Mouse (Mus musculus) inflammation-experienced regulatory T-cells, adult 6 months (primary cell): ENCODE data around the gene Gm49425. TPM values are rescaled to one million over a fixed set of nuclear protein-coding genes. Genes with fewer than 3 reads are reported as not detected.
"Not testable (repeated sequence)": the region's sequence is repeated elsewhere in the genome, so short reads cannot be mapped to it uniquely, and the experiment has no call there.

Source experiments
- ATAC-seq: one replicate; pipeline ENCODE4 v1.8.0; 2017
- polyA plus RNA-seq, 3 experiments: library from polyadenylated mRNA; unstranded; fragments of 100-300 nt; shearing (Covaris generic); gene quantifications; one replicate each; pipeline ENCODE4 v1.2.1; 2017

Gm49425 gene
- polyA plus RNA-seq, result not detected

GRCm38 (mm10) chr15:101517161-101517560 is at the start of gene Gm49425:
Gene Gm49425 (minus strand): TSS chr15:101517261.
- ATAC-seq, result not testable (repeated sequence)

GRCm38 (mm10) chr15:101562850-101563249 is 45.8 kb upstream of the Gm49425 start, which contains the start of gene Krt90:
Gene Krt90 (minus strand): TSS chr15:101562950.
- no peak for ATAC-seq

DNA sequence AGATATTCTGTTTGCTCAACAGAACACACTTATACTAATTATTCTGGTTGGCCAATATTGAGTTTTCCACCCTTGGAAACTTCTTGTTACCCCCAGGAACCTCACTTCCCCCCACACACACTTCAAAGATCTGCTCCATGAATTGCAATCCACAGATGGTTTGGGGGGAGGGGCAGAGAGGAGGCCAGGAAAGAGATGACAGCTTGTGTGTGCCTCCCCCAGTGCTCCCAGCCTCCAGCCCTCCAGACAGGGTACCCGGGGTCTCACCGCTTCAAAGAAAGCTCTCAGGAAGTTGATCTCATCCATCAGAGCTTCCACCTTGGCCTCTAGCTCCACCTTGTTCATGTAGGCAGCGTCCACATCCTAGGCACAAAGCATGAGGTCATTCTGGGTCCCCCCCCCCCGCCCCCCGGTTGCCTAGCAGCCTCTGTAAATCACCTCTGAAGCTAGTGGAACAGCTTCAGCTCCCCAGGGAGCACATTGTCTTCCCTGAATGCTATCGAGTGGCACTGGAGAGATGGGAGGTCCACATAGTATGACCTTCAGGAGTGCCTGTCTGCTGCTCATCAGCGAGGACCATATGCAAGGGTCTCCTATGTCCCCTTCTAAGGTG is 41.1 kb upstream of the Gm49425 start:
- ATAC-seq, result no peak

- ATAC-seq, result no peak
These were observed 36.1 kb upstream of the Gm49425 start for GRCm38 (mm10) chr15:101553169-101553568.

DNA sequence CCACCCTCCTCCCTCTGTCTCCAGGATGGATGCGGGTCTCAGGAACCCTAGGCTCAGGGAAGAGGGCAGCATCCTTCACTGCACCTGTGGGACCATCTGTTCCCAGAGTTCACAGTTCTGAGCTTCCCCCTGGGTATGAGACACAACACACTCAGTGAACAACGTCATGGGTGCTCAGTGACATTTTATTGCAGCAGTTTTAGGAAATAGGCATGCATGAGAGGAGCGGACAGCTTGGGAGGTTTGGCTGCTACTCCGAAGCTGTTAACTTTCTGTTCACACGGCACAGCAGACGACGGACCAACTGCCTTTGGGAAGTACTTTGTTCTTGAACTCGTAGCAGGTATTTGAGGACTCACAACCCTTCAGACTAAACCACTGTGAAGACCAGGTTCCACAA is 35.1 kb upstream of the Gm49425 start:
- no peak for ATAC-seq

DNA sequence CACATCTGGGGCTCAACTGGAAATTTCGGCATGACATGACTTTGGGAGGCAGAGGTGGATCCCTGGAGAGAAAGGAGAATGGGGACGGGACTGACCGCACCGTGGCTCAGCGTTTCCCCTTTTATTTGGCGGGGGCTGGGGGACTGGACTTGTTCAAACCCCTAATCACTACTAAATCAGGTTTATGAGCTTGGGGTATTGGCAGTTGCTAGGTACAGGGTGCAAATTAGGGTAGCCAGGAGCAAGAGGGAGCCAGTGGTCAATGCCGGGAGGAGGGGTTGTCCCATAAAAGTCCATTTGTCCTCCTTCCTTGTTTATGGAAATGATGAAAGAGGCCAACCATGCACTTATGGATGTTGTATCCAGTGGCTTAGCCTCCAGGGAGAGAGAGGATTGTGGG is 33.5 kb upstream of the Gm49425 start, which contains the start of gene Krt82:
Gene Krt82, minus strand, starts transcription at position 101 of the 400 bp plus-strand sequence.
- no peak for ATAC-seq

GRCm38 (mm10) chr15:101544478-101544877 is 27.4 kb upstream of the Gm49425 start:
- no peak for ATAC-seq

- ATAC-seq, result no peak
These were observed 25.5 kb upstream of the Gm49425 start for GRCm38 (mm10) chr15:101542543-101542942.

DNA sequence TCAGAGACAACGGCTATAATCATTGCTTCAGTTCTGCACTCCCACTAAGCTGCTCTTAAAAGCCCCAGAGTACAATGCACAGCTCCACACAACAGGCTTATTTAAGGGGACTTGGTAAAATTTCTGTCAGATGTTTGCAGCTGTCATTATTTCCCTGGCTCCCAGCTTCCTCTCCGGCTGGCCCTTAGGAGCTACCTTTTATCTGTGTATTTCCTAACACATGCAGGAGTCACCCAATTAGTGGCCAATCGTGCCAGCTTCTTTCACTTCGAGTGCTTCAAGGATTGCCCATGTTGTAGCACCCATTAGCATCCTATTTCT is 21.5 kb upstream of the Gm49425 start:
- no peak for ATAC-seq

DNA sequence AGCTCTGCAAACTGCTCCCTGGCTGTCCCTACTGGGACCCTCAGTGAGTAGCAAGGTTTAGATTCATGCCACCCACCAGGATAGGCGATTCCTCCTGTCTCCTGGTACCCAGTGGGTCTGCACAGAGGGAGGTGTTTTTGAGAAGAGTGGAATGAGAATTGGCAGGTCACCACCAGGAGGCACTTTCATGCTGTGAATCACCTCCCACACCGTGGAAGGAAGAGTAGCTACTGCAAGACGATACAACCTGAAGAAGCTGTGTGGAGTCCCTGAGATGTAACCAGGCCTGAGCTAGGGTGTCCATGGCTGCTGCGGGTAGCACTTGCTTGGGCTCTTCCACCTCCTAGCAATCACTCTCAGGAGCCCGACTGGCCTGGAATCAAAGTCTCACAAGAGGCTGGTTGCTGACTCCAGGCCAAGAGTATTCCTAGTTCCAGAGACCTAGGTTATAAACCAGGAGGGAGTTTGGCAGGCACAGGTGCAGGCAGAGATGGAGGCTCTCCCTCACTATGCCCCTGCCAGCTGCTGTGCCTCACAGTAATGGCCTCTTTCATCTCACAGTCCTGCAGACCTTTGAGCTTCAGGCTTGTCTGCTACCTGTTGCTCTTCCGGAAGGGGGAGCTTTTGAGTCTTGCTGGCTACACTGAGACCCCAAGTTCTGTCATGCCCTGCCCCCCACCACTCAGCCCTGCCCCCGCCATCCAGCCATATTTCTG is 21.0 kb upstream of the Gm49425 start:
- ATAC-seq, result no peak

DNA sequence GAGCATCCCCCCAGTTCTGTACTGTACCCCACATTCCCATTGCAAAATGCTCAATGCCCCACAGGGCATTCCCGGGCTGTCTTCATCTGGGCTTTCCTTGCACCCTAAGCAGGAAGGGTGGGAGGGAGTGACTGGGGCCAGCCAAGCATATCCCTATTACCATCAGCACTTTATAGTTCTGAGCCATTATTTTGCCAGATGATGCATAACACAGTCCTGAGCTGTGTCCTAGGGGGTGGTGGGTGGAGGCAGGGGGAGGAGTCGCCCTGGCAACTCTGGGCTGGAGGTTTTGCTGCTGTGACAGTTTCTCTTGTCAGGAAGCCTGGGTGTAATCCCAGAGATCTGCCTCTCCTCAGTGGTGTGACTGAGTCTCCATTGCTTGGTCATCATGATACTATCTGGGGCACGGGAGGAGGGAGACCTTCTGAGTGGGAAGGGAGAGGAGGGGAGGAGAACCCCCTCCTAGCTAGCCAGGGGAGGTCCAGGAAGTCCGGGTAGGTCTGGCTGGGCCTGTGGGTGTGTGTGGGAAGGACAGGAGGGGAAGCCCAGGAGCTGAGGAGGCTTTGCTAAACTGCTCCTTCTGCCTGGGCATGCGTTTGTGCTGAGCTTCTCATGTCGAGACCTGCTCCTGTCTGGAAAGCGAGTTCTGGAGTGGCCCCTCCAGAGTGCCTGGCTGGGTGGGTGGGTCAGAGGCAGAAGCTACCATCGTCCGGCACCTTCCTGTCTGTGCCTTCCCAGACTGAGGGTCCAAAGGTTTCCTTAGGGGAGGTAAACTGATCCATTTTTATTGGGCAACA is 19.2 kb upstream of the Gm49425 start:
- no peak for ATAC-seq

DNA sequence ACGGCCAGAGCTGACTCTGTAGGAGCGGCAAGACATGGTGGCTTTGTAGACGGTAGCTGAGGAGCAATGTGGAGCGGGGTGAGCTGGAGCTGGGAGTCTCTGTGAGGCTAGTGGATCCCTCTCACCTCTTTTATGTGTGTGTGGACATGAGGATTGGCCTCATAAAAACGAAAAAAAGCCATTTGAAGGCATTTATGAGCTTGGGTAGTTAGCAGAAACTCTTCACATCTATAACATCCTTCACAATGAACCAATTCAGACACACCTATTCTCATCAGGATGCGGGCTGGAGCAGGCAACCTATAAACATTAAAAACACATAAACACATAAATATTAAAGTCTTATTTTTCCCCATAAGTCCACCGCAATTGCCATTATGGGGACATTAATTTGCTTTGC is 15.7 kb upstream of the Gm49425 start, which contains the start of gene Krt84:
Gene Krt84, minus strand, starts transcription at position 101 of the 400 bp plus-strand sequence.
- no peak for ATAC-seq

DNA sequence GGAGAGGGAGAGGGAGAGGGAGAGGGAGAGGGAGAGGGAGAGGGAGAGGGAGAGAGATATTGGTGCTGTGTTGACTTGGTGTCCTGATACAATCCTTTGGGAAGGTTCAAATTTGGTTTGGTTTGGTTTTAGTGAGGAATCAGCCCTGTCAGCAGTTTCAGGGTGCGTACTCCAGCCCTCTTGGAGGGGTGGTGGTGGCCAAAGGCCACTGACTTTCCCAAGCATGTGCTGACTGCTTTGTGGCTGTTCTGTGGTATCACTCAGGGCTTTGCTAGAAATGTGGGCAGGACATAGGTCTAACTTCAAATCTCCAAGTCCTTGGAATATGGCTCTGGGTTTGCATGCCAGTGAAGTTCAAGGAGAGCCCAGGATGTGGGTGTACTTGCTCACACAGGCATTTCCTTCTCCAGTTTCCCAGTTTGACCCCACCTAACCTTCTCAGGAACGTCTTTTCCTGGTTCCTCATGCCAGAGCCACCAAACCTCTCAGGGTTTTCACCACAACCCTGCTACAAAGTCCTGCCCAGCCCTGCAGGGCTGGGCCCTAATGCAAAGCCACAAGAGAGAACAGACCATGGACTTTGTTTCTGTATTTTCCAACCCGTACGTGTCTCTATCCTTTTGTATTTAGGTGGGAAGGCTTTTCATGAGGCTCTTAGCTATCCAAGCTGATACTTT is 5.6 kb upstream of the Gm49425 start:
- no peak for ATAC-seq

DNA sequence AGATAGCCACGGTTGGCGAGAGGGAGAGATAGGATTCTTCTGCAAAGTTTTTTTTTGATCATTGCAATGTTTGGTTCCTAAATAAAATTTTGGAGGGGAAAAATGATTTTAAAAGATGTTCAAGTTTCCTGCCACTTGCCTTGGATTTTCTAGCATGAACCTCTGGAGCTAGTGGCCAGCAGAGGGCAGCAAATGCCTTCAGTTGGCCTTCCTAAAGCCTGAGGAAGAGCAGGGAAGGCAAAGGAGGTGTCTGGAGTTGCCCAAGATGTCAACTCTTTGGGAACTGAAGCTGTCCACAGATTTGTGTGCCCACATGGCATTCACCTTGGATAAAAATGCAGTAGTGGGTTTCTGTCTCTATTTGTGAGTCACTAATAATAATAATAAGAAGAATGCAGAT is 2.7 kb upstream of the Gm49425 start:
- no peak for ATAC-seq

DNA sequence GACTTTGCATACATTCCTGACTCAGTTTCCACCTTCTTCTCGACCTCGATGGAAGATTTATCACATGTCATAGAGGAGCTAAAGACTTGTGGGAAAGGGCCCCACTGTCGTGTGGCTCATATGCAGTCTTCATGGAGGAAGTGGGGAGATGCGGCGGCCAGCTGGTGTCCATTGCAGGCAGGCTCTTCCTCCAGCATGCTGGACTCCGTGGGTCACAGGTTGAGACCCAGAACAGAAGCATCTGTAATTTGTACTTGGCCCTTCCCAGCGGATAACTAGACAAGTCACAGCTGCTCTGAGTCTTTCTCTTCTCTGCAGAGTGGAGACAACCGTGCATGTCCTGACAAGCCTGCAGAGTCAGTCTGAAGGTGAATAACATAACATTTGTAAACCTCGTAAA is 8.8 kb downstream of the Gm49425 start:
- no peak for ATAC-seq

GRCm38 (mm10) chr15:101506896-101507758 is 9.9 kb downstream of the Gm49425 start:
- ATAC-seq, result no peak

GRCm38 (mm10) chr15:101497181-101497580 is 19.9 kb downstream of the Gm49425 start:
- no peak for ATAC-seq

DNA sequence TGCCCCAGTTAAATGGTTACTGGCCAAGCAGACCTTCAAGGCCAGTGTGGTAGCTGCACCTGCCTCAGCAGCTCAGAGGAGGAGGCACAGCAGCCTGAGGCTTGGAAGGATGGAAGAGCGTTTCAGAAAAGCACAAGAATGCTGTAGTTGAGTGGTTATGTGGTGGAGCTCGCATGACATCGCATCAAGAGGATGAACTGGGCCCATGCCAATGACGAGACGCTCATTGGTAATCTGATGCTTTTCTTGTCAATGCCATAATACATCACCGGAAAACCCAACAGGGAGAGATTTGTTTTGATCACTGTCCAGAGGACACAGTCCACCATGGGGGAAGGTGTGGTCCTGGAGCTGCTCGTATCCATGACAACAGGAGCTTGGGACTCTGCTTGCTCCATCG is 21.8 kb downstream of the Gm49425 start:
- ATAC-seq, result no peak

DNA sequence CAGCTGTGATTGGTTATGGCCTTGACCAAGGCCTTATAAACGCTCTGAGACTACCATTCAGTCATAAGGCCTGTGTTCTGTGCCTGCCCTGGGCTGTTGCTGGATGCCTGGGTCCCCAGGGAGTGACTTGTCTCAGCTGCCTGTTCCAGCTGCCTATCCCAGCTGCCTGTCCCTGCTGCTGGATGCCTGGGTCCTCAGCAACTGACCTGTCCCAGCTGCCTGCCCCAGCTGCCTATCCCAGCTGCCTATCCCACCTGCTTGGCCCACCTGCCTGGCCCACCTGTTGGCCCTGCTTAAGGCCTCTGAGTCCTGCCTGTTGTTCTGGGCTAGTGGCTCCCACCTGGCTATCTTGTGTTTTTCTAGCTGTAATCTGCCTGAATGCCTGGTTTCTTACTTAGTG is 22.9 kb downstream of the Gm49425 start:
- no peak for ATAC-seq

DNA sequence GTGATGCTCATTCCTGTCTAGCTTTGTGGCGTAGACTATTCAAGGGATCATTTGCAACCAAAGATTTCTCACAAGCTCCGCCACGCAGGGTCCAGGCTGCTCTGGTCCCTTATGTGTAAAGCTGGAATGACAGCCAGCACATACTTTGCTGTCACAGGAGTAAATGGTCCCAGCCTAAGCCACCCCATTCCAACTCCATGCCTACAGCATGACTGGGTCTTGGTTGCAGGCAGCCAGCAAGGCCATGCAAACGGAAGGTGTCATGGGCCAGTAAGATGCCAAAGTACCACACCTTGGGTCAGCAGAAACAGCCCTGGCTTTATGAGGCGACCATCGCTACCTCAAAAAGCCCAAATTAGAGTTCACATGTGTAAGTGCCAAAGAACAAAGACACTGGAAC is 23.3 kb downstream of the Gm49425 start:
- ATAC-seq, result no peak

DNA sequence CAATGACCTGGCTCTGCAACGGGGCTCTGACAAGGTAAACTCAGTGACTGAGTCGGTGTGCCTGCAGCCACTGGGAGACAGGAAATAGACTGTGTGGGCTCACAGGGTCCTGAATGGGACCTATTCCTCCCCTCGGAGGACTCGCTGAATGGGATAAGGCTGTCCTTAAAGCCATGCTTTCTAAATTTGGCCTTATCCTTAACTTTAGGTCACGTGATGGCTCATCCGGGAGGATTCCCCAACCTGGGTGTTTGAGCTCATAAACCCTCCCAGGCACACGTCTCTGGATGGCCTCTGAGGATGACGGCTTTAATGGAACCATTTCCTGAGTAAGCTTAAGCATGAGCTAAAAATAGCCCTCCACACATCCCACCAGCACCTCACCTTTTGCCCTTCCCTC is 24.3 kb downstream of the Gm49425 start:
- no peak for ATAC-seq

DNA sequence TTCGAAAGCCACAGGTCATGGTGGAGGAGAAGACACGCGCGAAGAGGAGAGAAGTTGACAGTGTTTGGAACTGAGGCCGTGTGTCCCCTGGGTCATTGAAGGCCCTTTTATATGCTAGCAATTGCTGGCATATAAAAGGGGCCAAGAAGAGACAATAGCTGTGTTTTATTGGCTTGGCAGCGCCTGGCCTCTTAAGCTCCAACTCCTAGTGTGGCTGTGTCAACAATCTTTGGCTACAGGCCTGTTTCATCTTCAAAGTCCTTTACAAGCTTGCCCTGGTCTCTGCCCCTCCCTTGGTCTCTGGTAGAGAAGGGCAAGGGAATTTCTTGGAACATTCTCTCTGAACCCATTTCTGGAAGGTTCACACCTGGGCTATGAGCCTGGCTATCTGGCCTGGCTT is 25.6 kb downstream of the Gm49425 start, which contains the start of gene Krt83:
Gene Krt83, minus strand, starts transcription at position 82 of the 400 bp plus-strand sequence.
- no peak for ATAC-seq
